Mouse (Mus musculus) G1E (cell line): ENCODE results near the gene Rps5.

Source experiments
- CTCF ChIP-seq: IDR thresholded peaks from 2 replicates; pipeline ENCODE4 v1.5.1; 2012; ENCODE audit warnings: low read depth, low read length, inconsistent platforms, mixed read lengths
- GATA1 ChIP-seq: IDR thresholded peaks from 2 replicates; pipeline ENCODE4 v1.6.1; 2012; ENCODE audit warnings: borderline replicate concordance, low read length, inconsistent platforms, mixed read lengths
- GATA2 ChIP-seq: IDR thresholded peaks from 2 replicates; pipeline ENCODE4 v1.6.1; 2012; ENCODE audit warnings: low read depth, low read length, inconsistent platforms, borderline replicate concordance
- POLR2AphosphoS5 ChIP-seq: IDR thresholded peaks from 2 replicates; pipeline ENCODE4 v1.6.1; 2012; ENCODE audit warnings: low read depth, low read length, inconsistent platforms; ENCODE audit not compliant: insufficient replicate concordance
- TAL1 ChIP-seq: conservative IDR thresholded peaks from 2 replicates; pipeline ENCODE4 v1.6.1; 2012; ENCODE audit warnings: low read depth, low read length, inconsistent platforms, mixed read lengths

- TF ChIP-seq CTCF (no peak), GATA1 (no peak), POLR2AphosphoS5 (no peak), TAL1 (no peak), GATA2 (no peak)
Observed at GRCm38 (mm10) chr7:12913556-12913955, 8.5 kb upstream of the Rps5 start.
